Mouse (Mus musculus): ENCODE results near the gene Kansl2. TPM values are rescaled to one million over a fixed set of nuclear protein-coding genes. Genes with fewer than 3 reads are reported as not detected.
A peak's percentile ranks its signal among the peaks of the same experiment; 100 is the strongest.
"Not testable (repeated sequence)": the region's sequence is repeated elsewhere in the genome, so short reads cannot be mapped to it uniquely, and the experiment has no call there.

The Kansl2 gene
- total RNA-seq, 4 experiments from 2014 or later = 77.7 to 87.7 (median 81.1) TPM

- no peak for DNase-seq (ENCODE audit: low spot score)
These were observed 2.9 kb upstream of the Kansl2 start for GRCm38 (mm10) chr15:98536828-98537510.

- no peak for DNase-seq (ENCODE audit: low spot score)
These were observed 1.9 kb upstream of the Kansl2 start for GRCm38 (mm10) chr15:98535921-98536320.

GRCm38 (mm10) chr15:98533035-98533531 is 981 bp downstream of the Kansl2 start:
- DNase-seq (ENCODE audit: low spot score) = no peak

GRCm38 (mm10) chr15:98532281-98532680 is 1.8 kb downstream of the Kansl2 start:
- DNase-seq (ENCODE audit: low spot score) = no peak

- DNase-seq (ENCODE audit: low spot score) = no peak
These were observed 5.9 kb downstream of the Kansl2 start for GRCm38 (mm10) chr15:98528066-98528563.

GRCm38 (mm10) chr15:98527056-98527771 is 6.8 kb downstream of the Kansl2 start:
- no peak for DNase-seq (ENCODE audit: low spot score)

GRCm38 (mm10) chr15:98526057-98526456 is 8.0 kb downstream of the Kansl2 start:
- DNase-seq (ENCODE audit: low spot score) = no peak

GRCm38 (mm10) chr15:98521245-98521644 is 12.8 kb downstream of the Kansl2 start:
- DNase-seq (ENCODE audit: low spot score) = no peak

- DNase-seq (ENCODE audit: low spot score) = peak; percentile 65
These were observed 16.4 kb downstream of the Kansl2 start for GRCm38 (mm10) chr15:98517380-98518355.

GRCm38 (mm10) chr15:98514845-98515244 is 19.2 kb downstream of the Kansl2 start:
- DNase-seq (ENCODE audit: low spot score) = not testable (repeated sequence)

- DNase-seq (ENCODE audit: low spot score) = no peak
These were observed 19.9 kb downstream of the Kansl2 start for GRCm38 (mm10) chr15:98514146-98514545.

GRCm38 (mm10) chr15:98513676-98514075 is 20.4 kb downstream of the Kansl2 start:
- DNase-seq (ENCODE audit: low spot score) = not testable (repeated sequence)

- peak; percentile 76 for DNase-seq (ENCODE audit: low spot score)
These were observed 21.2 kb downstream of the Kansl2 start for GRCm38 (mm10) chr15:98512799-98513321.

GRCm38 (mm10) chr15:98512232-98512631 is 21.8 kb downstream of the Kansl2 start:
- DNase-seq (ENCODE audit: low spot score) = no peak

GRCm38 (mm10) chr15:98511386-98511928 is 22.6 kb downstream of the Kansl2 start:
- peak; percentile 61 for DNase-seq (ENCODE audit: low spot score)

GRCm38 (mm10) chr15:98510438-98511385 is 23.4 kb downstream of the Kansl2 start:
- peak; percentile 72 for DNase-seq (ENCODE audit: low spot score)

GRCm38 (mm10) chr15:98509387-98509786 is 24.7 kb downstream of the Kansl2 start:
- no peak for DNase-seq (ENCODE audit: low spot score)

- DNase-seq (ENCODE audit: low spot score) = no peak
These were observed 26.7 kb downstream of the Kansl2 start for GRCm38 (mm10) chr15:98507321-98507720.

GRCm38 (mm10) chr15:98506253-98506957 is 27.7 kb downstream of the Kansl2 start:
- DNase-seq (ENCODE audit: low spot score) = peak; percentile 60

All from heart, adult 8-10 months (tissue).